Mouse (Mus musculus): Measurements from ENCODE around the gene Tada3.
"Not testable (repeated sequence)": the region's sequence is repeated elsewhere in the genome, so short reads cannot be mapped to it uniquely, and the experiment has no call there.

Gene Tada3

DNA sequence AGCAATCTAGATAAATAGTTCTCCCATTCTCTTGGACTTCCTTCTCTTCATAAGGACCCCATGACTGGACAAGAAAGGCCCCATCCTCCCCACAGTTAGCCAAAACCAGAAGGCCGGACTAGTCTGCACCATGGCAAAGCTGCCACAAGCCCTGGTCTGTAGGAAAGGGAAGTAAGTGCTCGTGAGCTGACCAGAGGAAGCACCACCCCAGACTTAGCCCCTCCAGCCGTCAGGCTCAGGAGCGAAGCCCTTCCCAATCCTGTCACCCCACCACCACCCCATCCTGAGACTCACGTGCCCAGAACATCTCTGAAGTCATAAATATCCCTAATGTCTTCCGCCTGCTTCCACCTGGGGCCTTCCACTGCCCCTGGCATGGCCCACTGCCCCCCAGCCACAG lies 36.1 kb downstream of the Tada3 start:
- peak; percentile 98 for DNase-seq

- peak; percentile 92 for DNase-seq
These were observed 40.6 kb downstream of the Tada3 start for GRCm38 (mm10) chr6:113336852-113337620.

DNA sequence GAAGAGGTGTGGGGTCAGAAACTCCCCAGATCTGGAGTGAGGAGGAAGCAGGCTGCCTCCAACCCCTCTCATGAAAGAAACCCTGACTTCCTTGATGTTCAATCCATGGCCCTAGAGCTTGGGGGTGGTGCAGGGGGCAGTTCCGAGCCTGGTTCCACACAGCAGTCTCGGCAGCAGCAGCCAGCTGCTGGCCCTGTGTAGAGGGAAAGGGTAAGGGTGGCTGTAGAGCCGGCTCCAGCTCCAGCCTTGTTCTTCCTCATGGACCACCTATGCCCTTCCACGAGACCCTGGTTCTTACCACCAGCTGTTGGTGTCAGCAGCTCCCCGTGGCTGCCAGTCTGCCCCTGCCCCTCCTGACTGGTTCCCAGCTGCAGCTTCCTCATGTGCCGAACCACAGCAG lies 43.5 kb downstream of the Tada3 start:
- DNase-seq: peak; percentile 92

- peak; percentile 95 for DNase-seq
These were observed 44.3 kb downstream of the Tada3 start for GRCm38 (mm10) chr6:113333137-113333950.

GRCm38 (mm10) chr6:113332734-113333133 lies 44.9 kb downstream of the Tada3 start:
- not testable (repeated sequence) for DNase-seq

- peak; percentile 92 for DNase-seq
These were observed 46.0 kb downstream of the Tada3 start for GRCm38 (mm10) chr6:113331721-113332120.

- DNase-seq: peak; percentile 96
These were observed 47.1 kb downstream of the Tada3 start for GRCm38 (mm10) chr6:113330547-113330946.

- no peak for DNase-seq
These were observed 48.3 kb downstream of the Tada3 start for GRCm38 (mm10) chr6:113329396-113329795.

DNA sequence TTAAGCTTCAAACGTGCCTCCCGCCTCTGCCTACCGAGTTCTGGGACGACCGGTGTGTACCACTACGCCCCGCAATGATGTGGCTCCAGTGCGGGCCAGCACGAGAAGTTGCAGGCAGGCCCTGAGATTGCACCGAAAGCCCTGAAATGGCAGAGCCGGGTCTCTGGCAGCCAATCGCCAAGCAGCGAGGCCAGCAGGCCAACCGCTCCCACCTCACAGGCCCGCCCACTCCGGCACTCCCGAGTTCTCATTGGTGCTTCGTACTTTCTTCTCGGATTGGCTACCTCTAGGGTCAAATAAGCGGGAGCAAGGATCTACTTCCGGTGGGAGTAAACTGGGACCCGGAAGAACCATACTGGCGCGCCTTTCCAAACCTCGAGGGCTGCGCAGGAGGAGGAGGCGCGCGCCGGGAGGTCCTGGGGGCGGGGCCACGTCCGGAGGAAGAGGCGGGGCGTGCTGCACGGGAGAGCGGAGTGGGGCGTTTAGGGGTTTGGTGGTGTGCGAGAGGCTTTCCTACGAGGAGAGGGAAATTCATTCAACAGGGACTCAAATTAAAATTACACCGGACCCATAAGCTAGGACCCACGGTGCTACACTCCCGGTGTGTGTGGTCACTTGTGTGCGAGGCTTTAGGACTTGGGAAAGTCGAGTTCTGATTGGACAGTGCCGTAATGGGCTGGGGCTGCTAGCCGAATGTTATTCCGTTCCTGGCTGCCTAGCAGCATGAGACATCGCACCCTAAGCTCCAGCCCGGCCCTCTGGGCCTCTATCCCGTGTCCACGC lies 51.0 kb downstream of the Tada3 start, which contains the start of gene Ogg1:
Ogg1 (plus strand) TSS at position 440 of the 783 bp plus-strand sequence.
- DNase-seq: peak; percentile 100
